Mouse (Mus musculus): ENCODE data around the gene Ccr7. TPM values are rescaled to one million over a fixed set of nuclear protein-coding genes. Genes with fewer than 3 reads are reported as not detected.

Gene Ccr7
- polyA plus RNA-seq, 1 experiment, result 1.3 TPM

Other genes with a start within 250 kb of the Ccr7 start
- 2.7 and 3.8 TPM in 2 replicates for gene Cdc6, start 247.3 kb downstream of the Ccr7 start, polyA plus RNA-seq (2012; rRNA removed)
- gene Rara, start 227.3 kb downstream of the Ccr7 start, polyA plus RNA-seq (2012; rRNA removed), result 8.5 and 13.7 TPM in 2 replicates
- 0.55 and 0.87 TPM in 2 replicates for gene Gjd3, start 172.1 kb downstream of the Ccr7 start, polyA plus RNA-seq (2012; rRNA removed)
- 4.7 and 6.0 TPM in 2 replicates for gene Top2a, start 130.9 kb downstream of the Ccr7 start, polyA plus RNA-seq (2012; rRNA removed)
- 248 and 341 TPM in 2 replicates for gene Igfbp4, start 113.8 kb downstream of the Ccr7 start, polyA plus RNA-seq (2012; rRNA removed)
- 26.0 and 28.6 TPM in 2 replicates for gene Tns4, start 65.8 kb downstream of the Ccr7 start, polyA plus RNA-seq (2012; rRNA removed)
- gene Smarce1, start 75.9 kb upstream of the Ccr7 start, polyA plus RNA-seq (2012; rRNA removed), result 60.3 and 81.1 TPM in 2 replicates
- 0.23 and 0.27 TPM in 2 replicates for gene Krt222, start 89.0 kb upstream of the Ccr7 start, polyA plus RNA-seq (2012; rRNA removed)
- not detected in 2 replicates for gene Krt24, start 130.2 kb upstream of the Ccr7 start, polyA plus RNA-seq (2012; rRNA removed)
- not detected in 2 replicates for gene Krt25, start 167.9 kb upstream of the Ccr7 start, polyA plus RNA-seq (2012; rRNA removed)
- not detected in 2 replicates for gene Krt26, start 182.9 kb upstream of the Ccr7 start, polyA plus RNA-seq (2012; rRNA removed)
- gene Krt27, start 196.0 kb upstream of the Ccr7 start, polyA plus RNA-seq (2012; rRNA removed), result not detected in 2 replicates
- not detected in 2 replicates for gene Krt28, start 219.8 kb upstream of the Ccr7 start, polyA plus RNA-seq (2012; rRNA removed)
- 9.1 and 11.0 TPM in 2 replicates for gene Krt10, start 234.3 kb upstream of the Ccr7 start, polyA plus RNA-seq (2012; rRNA removed)